Mouse (Mus musculus) liver, adult 2 months (tissue): ENCODE results near the gene Ocln. TPM values are rescaled to one million over a fixed set of nuclear protein-coding genes. Genes with fewer than 3 reads are reported as not detected.
"Not testable (repeated sequence)": the region's sequence is repeated elsewhere in the genome, so short reads cannot be mapped to it uniquely, and the experiment has no call there.

Source experiments
- DNase-seq: peaks from one replicate; pipeline ENCODE4 v3.0.0-alpha.2; 2011; ENCODE audit warnings: low read depth, low spot score; ENCODE audit errors: extremely low read depth
- H3K27ac ChIP-seq: fragments of 200-500 bp; replicated peaks from 2 replicates; pipeline ENCODE4 v1.5.1; 2012; ENCODE audit warnings: low read depth, mild to moderate bottlenecking, control low read depth, inconsistent platforms, low read length; ENCODE audit not compliant: insufficient read depth
- H3K27me3 ChIP-seq: fragments of 200-500 bp; 2 replicates; pipeline ENCODE4 v1.6.1; 2012; ENCODE audit warnings: mild to moderate bottlenecking, moderate library complexity, low read length, inconsistent platforms; ENCODE audit not compliant: control insufficient read depth, insufficient read depth
- H3K36me3 ChIP-seq: fragments of 200-500 bp; 2 replicates; pipeline ENCODE4 v1.6.1; 2012; ENCODE audit warnings: low read length, inconsistent platforms; ENCODE audit not compliant: control insufficient read depth, insufficient read depth
- H3K4me1 ChIP-seq: fragments of 200-500 bp; 2 replicates; pipeline ENCODE4 v1.6.1; 2011; ENCODE audit warnings: low read length; ENCODE audit not compliant: control insufficient read depth, insufficient read depth
- H3K4me3 ChIP-seq: fragments of 200-500 bp; 2 replicates; pipeline ENCODE4 v1.5.1; 2011; ENCODE audit warnings: low read depth, mild to moderate bottlenecking, control low read depth, low read length, moderate library complexity; ENCODE audit not compliant: insufficient read depth
- H3K79me2 ChIP-seq: fragments of 200-500 bp; 2 replicates; pipeline ENCODE4 v1.6.1; 2012; ENCODE audit warnings: inconsistent platforms, mild to moderate bottlenecking, low read length, moderate library complexity; ENCODE audit not compliant: control insufficient read depth, insufficient read depth
- H3K9ac ChIP-seq: fragments of 200-500 bp; 2 replicates; pipeline ENCODE4 v1.6.1; 2012; ENCODE audit warnings: low read depth, mild to moderate bottlenecking, control low read depth, inconsistent platforms, low read length
- CTCF ChIP-seq: fragments of 200-500 bp; IDR thresholded peaks from 2 replicates; pipeline ENCODE4 v1.5.1; 2011; ENCODE audit warnings: low read depth, low read length, control low read depth
- POLR2A ChIP-seq: fragments of 200-500 bp; IDR thresholded peaks from 2 replicates; pipeline ENCODE4 v1.6.1; 2011; ENCODE audit warnings: low read length, control low read depth; ENCODE audit not compliant: insufficient read depth; ENCODE audit errors: extremely low read depth
- WGBS: fragments of 180-500 bp; shearing (Covaris S2); methylation state at CpG from one replicate; pipeline ENCODE4 v1.1.7; 2018; 5-methylcytosine and 5-hydroxymethylcytosine counted together
- polyA plus RNA-seq: library from polyadenylated mRNA; depleted of rRNA; stranded (reverse); fragments of >200 nt; gene quantifications from 2 replicates; pipeline ENCODE4 v1.2.3, GENCODE M21; 2012
- total RNA-seq: library from RNA; depleted of rRNA; stranded (reverse); fragments of >200 nt; gene quantifications from 2 replicates; pipeline ENCODE4 v1.2.3, GENCODE M21; 2014

Ocln gene
- total and polyA plus RNA-seq, 2 experiments = 6.1 to 51.9 TPM

DNA sequence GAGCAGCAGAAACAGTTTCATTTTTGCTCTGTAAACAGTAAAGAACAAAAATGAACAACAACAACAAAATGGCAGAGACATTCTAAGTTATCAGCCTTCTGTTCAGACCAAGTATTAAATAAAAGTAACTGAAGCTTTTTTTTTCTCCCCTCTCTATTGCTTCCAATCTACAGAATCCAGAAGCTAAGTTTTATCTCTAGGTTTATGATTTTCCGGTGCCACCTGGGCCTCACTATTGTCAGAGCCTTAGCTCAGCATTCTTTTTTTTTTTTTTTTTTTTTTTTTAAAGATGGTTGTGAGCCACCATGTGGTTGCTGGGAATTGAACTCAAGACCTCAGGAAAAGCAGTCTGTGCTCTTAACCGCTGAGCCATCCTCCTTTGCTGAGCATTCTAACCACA is 39.7 kb downstream of the Ocln start:
- 92% methylated on average over 2 of the region's 2 CpGs for WGBS
- no peak overlapping the region for H3K4me3 ChIP-seq
- no peak overlapping the region for H3K27ac ChIP-seq

GRCm38 (mm10) chr13:100511860-100512364 is 40.6 kb downstream of the Ocln start:
- 85% methylated on average over 4 of the region's 4 CpGs for WGBS
- no peak overlapping the region for H3K27ac ChIP-seq
- H3K27me3 ChIP-seq = no peaks in the 10 kb centered on the region
- no peak overlapping the region for H3K4me3 ChIP-seq
- no peak overlapping the region for H3K9ac ChIP-seq
- peaks cover 9% of the 10 kb centered on the region for H3K36me3 ChIP-seq
- TF ChIP-seq POLR2A (no peak), CTCF (no peak)
- H3K79me2 ChIP-seq = no peaks in the 10 kb centered on the region; the same call in 1 of the 2 replicates
- no peak for DNase-seq
- peaks cover 8% of the 10 kb centered on the region for H3K4me1 ChIP-seq

More for the DNA sequence above, 39.7 kb downstream of the Ocln start:
- no peak for DNase-seq
- H3K36me3 ChIP-seq = peaks cover 9% of the 10 kb centered on the region
- TF ChIP-seq CTCF (no peak), POLR2A (no peak)
- peaks cover 8% of the 10 kb centered on the region for H3K4me1 ChIP-seq
- H3K9ac ChIP-seq = no peak overlapping the region
- H3K27me3 ChIP-seq = no peaks in the 10 kb centered on the region
- H3K79me2 ChIP-seq = no peaks in the 10 kb centered on the region; the same call in 1 of the 2 replicates

GRCm38 (mm10) chr13:100511146-100511859 is 41.2 kb downstream of the Ocln start:
- H3K27ac ChIP-seq = no peak overlapping the region
- no peak for DNase-seq
- no peaks in the 10 kb centered on the region for H3K27me3 ChIP-seq
- H3K4me1 ChIP-seq = peaks cover 8% of the 10 kb centered on the region
- H3K4me3 ChIP-seq = no peak overlapping the region
- no peak overlapping the region for H3K9ac ChIP-seq
- H3K79me2 ChIP-seq = no peaks in the 10 kb centered on the region
- TF ChIP-seq CTCF = no peak
- TF ChIP-seq POLR2A = no peak
- 78% methylated on average over 7 of the region's 7 CpGs for WGBS
- peaks cover 9% of the 10 kb centered on the region for H3K36me3 ChIP-seq

GRCm38 (mm10) chr13:100499625-100500024 is 52.9 kb downstream of the Ocln start:
- DNase-seq, H3K79me2 ChIP-seq, H3K4me3 ChIP-seq, H3K36me3 ChIP-seq, H3K4me1 ChIP-seq, H3K27ac ChIP-seq, H3K9ac ChIP-seq, H3K27me3 ChIP-seq: not testable (repeated sequence)

GRCm38 (mm10) chr13:100495337-100495736 is 57.2 kb downstream of the Ocln start:
- peaks cover 2% of the 10 kb centered on the region for H3K36me3 ChIP-seq
- peaks cover 2% of the 10 kb centered on the region; the same call in 1 of the 2 replicates for H3K4me1 ChIP-seq
- TF ChIP-seq CTCF = no peak
- TF ChIP-seq POLR2A = no peak
- no peak overlapping the region for H3K27ac ChIP-seq
- no peak overlapping the region for H3K9ac ChIP-seq
- no peak for DNase-seq
- H3K27me3 ChIP-seq = no peaks in the 10 kb centered on the region
- no peaks in the 10 kb centered on the region for H3K79me2 ChIP-seq
- 75% methylated on average over 4 of the region's 4 CpGs for WGBS
- H3K4me3 ChIP-seq = no peak overlapping the region

GRCm38 (mm10) chr13:100494370-100494769 is 58.1 kb downstream of the Ocln start:
- not testable (repeated sequence) for H3K36me3 ChIP-seq, H3K4me1 ChIP-seq, H3K27ac ChIP-seq, DNase-seq, H3K4me3 ChIP-seq, H3K79me2 ChIP-seq, H3K9ac ChIP-seq, H3K27me3 ChIP-seq
- WGBS = 69% methylated on average over 8 of the region's 8 CpGs
- peak; percentile 42; the same call in 1 of the 2 replicates for TF ChIP-seq CTCF
